Mouse (Mus musculus) hindbrain, embryonic 11.5 days (tissue): ENCODE results near the gene Mtmr10. TPM values are rescaled to one million over a fixed set of nuclear protein-coding genes. Genes with fewer than 3 reads are reported as not detected.

Experiments used
- ATAC-seq: fragments of 200-750 bp; cut with Nextera tagmentation; 2 replicates; pipeline ENCODE4 v1.8.0; 2017; ENCODE audit warnings: mild to moderate bottlenecking, moderate TSS enrichment, moderate library complexity; ENCODE audit not compliant: low FRiP score
- DNase-seq: peaks from one replicate; pipeline ENCODE4 v3.0.0-alpha.2; 2015; ENCODE audit warnings: low spot score
- H3K27ac ChIP-seq: fragments of 300-500 bp; sonication (generic); 2 replicates; pipeline ENCODE4 v1.5.1; 2014; ENCODE audit warnings: mild to moderate bottlenecking, low read depth, low read length
- H3K27me3 ChIP-seq: fragments of 300-500 bp; sonication (generic); 2 replicates; pipeline ENCODE4 v1.6.1; 2014; ENCODE audit warnings: mild to moderate bottlenecking, low read length, moderate library complexity, mixed read lengths; ENCODE audit not compliant: control insufficient read depth, insufficient read depth
- H3K36me3 ChIP-seq: fragments of 300-500 bp; sonication (generic); 2 replicates; pipeline ENCODE4 v1.6.1; 2014; ENCODE audit warnings: mild to moderate bottlenecking, low read length, moderate library complexity, mixed read lengths; ENCODE audit not compliant: control insufficient read depth, insufficient read depth
- H3K4me1 ChIP-seq: fragments of 300-500 bp; sonication (generic); replicated peaks from 2 replicates; pipeline ENCODE4 v1.6.1; 2014; ENCODE audit warnings: low read length, mixed read lengths; ENCODE audit not compliant: control insufficient read depth, insufficient read depth
- H3K4me2 ChIP-seq: fragments of 300-500 bp; sonication (generic); replicated peaks from 2 replicates; pipeline ENCODE4 v1.6.1; 2014; ENCODE audit warnings: mild to moderate bottlenecking, low read depth, low read length
- H3K4me3 ChIP-seq: fragments of 300-500 bp; sonication (generic); 2 replicates; pipeline ENCODE4 v1.5.1; 2014; ENCODE audit warnings: low read depth, low read length
- H3K9ac ChIP-seq: fragments of 300-500 bp; sonication (generic); 2 replicates; pipeline ENCODE4 v1.6.1; 2014; ENCODE audit warnings: low read depth, low read length
- H3K9me3 ChIP-seq: fragments of 300-500 bp; sonication (generic); 2 replicates; pipeline ENCODE4 v1.6.1; 2016; ENCODE audit warnings: low read length; ENCODE audit not compliant: control insufficient read depth
- WGBS: fragments of 180-500 bp; shearing (Covaris S2); extraction: QIAGEN DNeasy Blood & Tissue Kit; methylation state at CpG from one replicate; pipeline ENCODE4 v1.1.7; 2014; 5-methylcytosine and 5-hydroxymethylcytosine counted together
- polyA plus RNA-seq: library from polyadenylated mRNA; unstranded; fragments of >200 nt; fragmentation: Nextera tagmentation; extraction: Ambion mirVana; gene quantifications from 2 replicates; pipeline ENCODE4 v1.2.1, GENCODE M21; 2014

Mtmr10 gene
- polyA plus RNA-seq, 1 experiment from 2014 or later: 15.3 TPM

GRCm38 (mm10) chr7:64248352-64248751 lies 39.1 kb upstream of the Mtmr10 start:
- Histone ChIP-seq H3K36me3 (no peaks in the 10 kb centered on the region), H3K4me3 (no peak overlapping the region), H3K9ac (no peak overlapping the region), H3K27ac (no peak overlapping the region), H3K27me3 (no peaks in the 10 kb centered on the region), H3K4me1 (no peaks in the 10 kb centered on the region), H3K4me2 (no peak overlapping the region), H3K9me3 (no peaks in the 10 kb centered on the region)
- WGBS: 96% methylated on average over 1 of the region's 1 CpGs
- DNase-seq: no peak
- no peak for ATAC-seq

- Histone ChIP-seq H3K4me3 (no peak overlapping the region), H3K9me3 (no peaks in the 10 kb centered on the region), H3K4me1 (no peaks in the 10 kb centered on the region), H3K36me3 (no peaks in the 10 kb centered on the region), H3K27me3 (no peaks in the 10 kb centered on the region), H3K27ac (no peak overlapping the region), H3K4me2 (no peak overlapping the region), H3K9ac (no peak overlapping the region)
- no peak for ATAC-seq
- no peak for DNase-seq
- WGBS: 69% methylated on average over 4 of the region's 4 CpGs
These were observed 37.7 kb upstream of the Mtmr10 start for GRCm38 (mm10) chr7:64249715-64250114.

GRCm38 (mm10) chr7:64250417-64250816 lies 37.0 kb upstream of the Mtmr10 start:
- H3K4me1 ChIP-seq: no peaks in the 10 kb centered on the region
- 93% methylated on average over 7 of the region's 7 CpGs for WGBS
- H3K27ac ChIP-seq: no peak overlapping the region
- DNase-seq (no peak), ATAC-seq (no peak)
- H3K9ac ChIP-seq: no peak overlapping the region
- no peaks in the 10 kb centered on the region for H3K36me3 ChIP-seq
- no peak overlapping the region for H3K4me2 ChIP-seq
- H3K9me3 ChIP-seq: no peaks in the 10 kb centered on the region
- H3K27me3 ChIP-seq: no peaks in the 10 kb centered on the region
- no peak overlapping the region for H3K4me3 ChIP-seq

- Histone ChIP-seq H3K9ac (no peak overlapping the region), H3K27me3 (no peaks in the 10 kb centered on the region), H3K36me3 (no peaks in the 10 kb centered on the region), H3K27ac (no peak overlapping the region), H3K4me3 (no peak overlapping the region), H3K9me3 (no peaks in the 10 kb centered on the region), H3K4me1 (no peaks in the 10 kb centered on the region), H3K4me2 (no peak overlapping the region)
- DNase-seq: no peak
- no peak for ATAC-seq
- 91% methylated on average over 3 of the region's 3 CpGs for WGBS
These were observed 33.7 kb upstream of the Mtmr10 start for GRCm38 (mm10) chr7:64253736-64254135.

GRCm38 (mm10) chr7:64265502-64266279 lies 21.8 kb upstream of the Mtmr10 start:
- Histone ChIP-seq H3K4me2 (no peak overlapping the region), H3K27me3 (no peaks in the 10 kb centered on the region), H3K9ac (no peak overlapping the region), H3K4me3 (no peak overlapping the region), H3K27ac (no peak overlapping the region), H3K36me3 (no peaks in the 10 kb centered on the region), H3K4me1 (no peaks in the 10 kb centered on the region), H3K9me3 (no peaks in the 10 kb centered on the region; the same call in 1 of the 2 replicates)
- ATAC-seq: no peak
- DNase-seq: no peak
- WGBS: 88% methylated on average over 13 of the region's 13 CpGs

GRCm38 (mm10) chr7:64266587-64266986 lies 20.9 kb upstream of the Mtmr10 start:
- 95% methylated on average over 4 of the region's 4 CpGs for WGBS
- no peak for DNase-seq
- no peaks in the 10 kb centered on the region for H3K36me3 ChIP-seq

GRCm38 (mm10) chr7:64271926-64272325 lies 15.5 kb upstream of the Mtmr10 start:
- peak overlapping the region; percentile 72 for H3K27ac ChIP-seq
- ATAC-seq: peak; percentile 94

More at GRCm38 (mm10) chr7:64266587-64266986, 20.9 kb upstream of the Mtmr10 start:
- Histone ChIP-seq H3K27ac (no peak overlapping the region), H3K9ac (no peak overlapping the region), H3K9me3 (no peaks in the 10 kb centered on the region; the same call in 1 of the 2 replicates), H3K4me2 (no peak overlapping the region), H3K4me3 (no peak overlapping the region), H3K27me3 (no peaks in the 10 kb centered on the region), H3K4me1 (no peaks in the 10 kb centered on the region)
- ATAC-seq: no peak

GRCm38 (mm10) chr7:64275518-64275917 lies 11.9 kb upstream of the Mtmr10 start:
- WGBS: 61% methylated on average over 4 of the region's 4 CpGs
- DNase-seq (no peak), ATAC-seq (0 out of 2 replicates have a peak, but pooled peaks have one; percentile 43)
- Histone ChIP-seq H3K4me2 (no peak overlapping the region), H3K27ac (no peak overlapping the region), H3K9ac (no peak overlapping the region), H3K4me1 (no peaks in the 10 kb centered on the region), H3K36me3 (no peaks in the 10 kb centered on the region), H3K4me3 (no peak overlapping the region), H3K9me3 (no peaks in the 10 kb centered on the region), H3K27me3 (no peaks in the 10 kb centered on the region)

More at GRCm38 (mm10) chr7:64271926-64272325, 15.5 kb upstream of the Mtmr10 start:
- Histone ChIP-seq H3K9me3 (no peaks in the 10 kb centered on the region), H3K4me3 (no peak overlapping the region), H3K4me2 (no peak overlapping the region), H3K9ac (no peak overlapping the region), H3K36me3 (no peaks in the 10 kb centered on the region), H3K4me1 (no peaks in the 10 kb centered on the region), H3K27me3 (no peaks in the 10 kb centered on the region)
- WGBS: 19% methylated on average over 4 of the region's 4 CpGs
- peak; percentile 76 for DNase-seq

- no peak overlapping the region for H3K4me2 ChIP-seq
- 61% methylated on average over 6 of the region's 6 CpGs for WGBS
- no peak for DNase-seq
- H3K27me3 ChIP-seq: no peaks in the 10 kb centered on the region
- no peak overlapping the region for H3K4me3 ChIP-seq
- H3K27ac ChIP-seq: no peak overlapping the region
- H3K9ac ChIP-seq: no peak overlapping the region
- no peaks in the 10 kb centered on the region for H3K4me1 ChIP-seq
- no peak for ATAC-seq
- no peaks in the 10 kb centered on the region for H3K9me3 ChIP-seq
- H3K36me3 ChIP-seq: no peaks in the 10 kb centered on the region
These were observed 10.5 kb upstream of the Mtmr10 start for GRCm38 (mm10) chr7:64276921-64277320.
